Mouse (Mus musculus) intestine, embryonic 15.5 days (tissue): ENCODE measurements around the gene Olfr13. TPM values are rescaled to one million over a fixed set of nuclear protein-coding genes. Genes with fewer than 3 reads are reported as not detected.
"Not testable (repeated sequence)": the region's sequence is repeated elsewhere in the genome, so short reads cannot be mapped to it uniquely, and the experiment has no call there.

Experiments used
- ATAC-seq: fragments of 200-750 bp; cut with Nextera tagmentation; 2 replicates; pipeline ENCODE4 v1.8.0; 2017; ENCODE audit warnings: moderate TSS enrichment, moderate library complexity
- H3K27ac ChIP-seq: fragments of 300-500 bp; sonication (generic); 2 replicates; pipeline ENCODE4 v1.5.1; 2015; ENCODE audit warnings: mild to moderate bottlenecking, inconsistent platforms
- H3K27me3 ChIP-seq: fragments of 300-500 bp; sonication (generic); replicated peaks from 2 replicates; pipeline ENCODE4 v1.6.1; 2015; ENCODE audit warnings: inconsistent platforms
- H3K36me3 ChIP-seq: fragments of 300-500 bp; sonication (generic); 2 replicates; pipeline ENCODE4 v1.6.1; 2015; ENCODE audit warnings: inconsistent platforms
- H3K4me1 ChIP-seq: fragments of 300-500 bp; sonication (generic); replicated peaks from 2 replicates; pipeline ENCODE4 v1.6.1; 2015; ENCODE audit warnings: inconsistent platforms
- H3K4me2 ChIP-seq: fragments of 300-500 bp; sonication (generic); replicated peaks from 2 replicates; pipeline ENCODE4 v1.6.1; 2015; ENCODE audit warnings: mild to moderate bottlenecking, inconsistent platforms
- H3K4me3 ChIP-seq: fragments of 300-500 bp; sonication (generic); replicated peaks from 2 replicates; pipeline ENCODE4 v1.5.1; 2015; ENCODE audit warnings: inconsistent platforms
- H3K9ac ChIP-seq: fragments of 300-500 bp; sonication (generic); 2 replicates; pipeline ENCODE4 v1.6.1; 2015; ENCODE audit warnings: inconsistent platforms
- H3K9me3 ChIP-seq: fragments of 300-500 bp; sonication (generic); 2 replicates; pipeline ENCODE4 v1.6.1; 2016; ENCODE audit warnings: inconsistent platforms
- WGBS: fragments of 180-500 bp; shearing (Covaris S2); methylation state at CpG from one replicate; pipeline ENCODE4 v1.1.7; 2015; 5-methylcytosine and 5-hydroxymethylcytosine counted together
- polyA plus RNA-seq: library from polyadenylated mRNA; unstranded; fragments of >200 nt; fragmentation: Nextera tagmentation; extraction: Ambion mirVana; gene quantifications from 2 replicates; pipeline ENCODE4 v1.2.1, GENCODE M21; 2015

Gene Olfr13
- not detected in 2 replicates for polyA plus RNA-seq

DNA sequence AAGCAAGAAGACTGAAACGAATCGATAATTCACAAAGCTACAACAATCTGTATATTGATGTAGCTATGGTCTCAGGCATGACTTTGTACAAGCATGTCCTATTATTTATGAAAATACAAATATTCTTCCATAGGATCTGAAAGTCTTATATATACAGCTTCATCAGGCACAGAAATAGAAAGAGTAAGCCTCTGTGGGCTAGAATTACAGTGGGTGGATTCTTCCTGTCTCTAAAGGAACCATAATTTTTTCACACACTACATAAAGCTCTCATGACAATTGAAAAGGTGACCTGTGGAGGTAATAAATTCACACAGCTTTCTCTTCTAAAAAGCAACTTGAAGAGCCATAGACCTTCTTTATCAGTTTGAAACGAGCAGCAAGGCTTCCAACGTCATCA lies at the start of gene Olfr13:
Gene Olfr13 (plus strand): TSS at position 301 of the 400 bp plus-strand sequence.
- Histone ChIP-seq H3K9ac (no peak within 1 kb of the TSS), H3K4me1 (no peaks in the 10 kb centered on the region), H3K27me3 (no peaks in the 10 kb centered on the region), H3K27ac (no peak within 1 kb of the TSS), H3K4me3 (no peak within 1 kb of the TSS), H3K4me2 (no peak within 1 kb of the TSS), H3K9me3 (no peaks in the 10 kb centered on the region), H3K36me3 (no peaks in the 10 kb centered on the region)
- no peak for ATAC-seq
- WGBS, result 57% methylated on average over 4 of the region's 4 CpGs

DNA sequence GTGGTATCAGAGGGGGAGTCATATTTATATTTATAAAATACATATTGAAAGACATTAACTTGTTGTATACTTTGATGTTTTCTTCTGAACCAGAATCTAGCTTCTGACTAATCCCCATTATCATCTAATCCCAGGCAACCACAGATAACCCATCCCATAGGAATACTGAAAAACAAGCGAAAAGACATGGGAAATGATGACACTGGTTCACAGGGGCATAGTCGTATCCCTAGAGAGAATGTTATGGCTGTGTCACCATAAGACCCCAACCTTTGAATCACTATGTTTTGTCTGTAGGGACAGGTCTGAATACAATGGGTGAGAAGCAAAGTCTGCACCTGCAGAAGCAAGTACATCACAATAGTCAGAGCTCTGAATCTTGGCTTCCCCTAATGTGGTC lies 25.7 kb upstream of the Olfr13 start, which contains the start of gene Olfr237-ps1:
Gene Olfr237-ps1 (plus strand): TSS at position 301 of the 400 bp plus-strand sequence.
- H3K9ac ChIP-seq, H3K9me3 ChIP-seq, ATAC-seq, H3K27me3 ChIP-seq, H3K36me3 ChIP-seq, H3K4me1 ChIP-seq, H3K27ac ChIP-seq, H3K4me2 ChIP-seq, H3K4me3 ChIP-seq: not testable (repeated sequence)
- WGBS, result 87% methylated on average over 2 of the region's 2 CpGs

DNA sequence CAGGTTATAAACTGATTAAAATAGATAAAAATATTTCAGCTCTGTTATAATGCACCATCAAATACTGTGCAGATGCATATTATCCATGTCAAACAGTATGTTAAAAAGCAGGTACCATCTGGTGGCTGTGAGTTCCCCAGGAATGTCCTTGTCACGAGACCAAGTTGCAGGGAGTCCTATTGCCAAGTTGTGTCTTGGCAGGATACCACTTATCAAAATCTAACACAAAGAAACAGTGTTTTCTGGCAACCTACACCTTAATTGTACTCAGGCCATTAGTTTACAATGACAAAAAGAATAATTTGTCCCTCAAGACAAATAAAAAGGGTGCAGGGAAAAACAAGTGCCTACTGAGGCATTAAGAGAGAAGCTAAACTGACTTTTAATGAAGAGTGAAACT lies 12.4 kb upstream of the Olfr13 start:
- H3K9me3 ChIP-seq, result no peaks in the 10 kb centered on the region
- H3K27me3 ChIP-seq, result no peaks in the 10 kb centered on the region
- WGBS, result 57% methylated on average over 1 of the region's 1 CpGs
- no peak overlapping the region for H3K9ac ChIP-seq
- no peaks in the 10 kb centered on the region for H3K4me1 ChIP-seq
- H3K4me2 ChIP-seq, result no peak overlapping the region
- H3K4me3 ChIP-seq, result no peak overlapping the region
- H3K27ac ChIP-seq, result no peak overlapping the region
- no peaks in the 10 kb centered on the region for H3K36me3 ChIP-seq
- no peak for ATAC-seq

DNA sequence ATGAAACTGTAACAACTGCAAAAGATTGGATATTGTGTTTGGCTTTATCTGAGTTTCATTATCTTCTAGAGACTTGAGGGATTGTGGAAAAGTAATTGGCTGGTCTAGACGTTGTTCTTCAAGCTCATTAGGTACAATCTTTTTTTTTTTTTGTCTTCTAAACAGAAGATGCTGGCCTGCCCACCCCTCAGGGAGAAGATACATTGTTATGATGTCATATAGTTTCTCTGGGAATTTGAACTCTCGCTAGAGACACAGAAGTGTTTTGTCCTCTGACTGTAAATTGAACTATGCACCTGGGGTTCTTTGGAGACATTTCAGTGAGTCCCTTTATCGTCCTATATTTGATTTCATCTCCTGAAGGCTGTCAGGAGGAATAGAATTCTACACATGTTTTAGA lies 9.0 kb upstream of the Olfr13 start, which contains the start of gene Olfr437:
Gene Olfr437 (plus strand): TSS at position 301 of the 400 bp plus-strand sequence.
- ATAC-seq, result no peak
- 69% methylated on average over 3 of the region's 3 CpGs for WGBS
- H3K36me3 ChIP-seq, result no peaks in the 10 kb centered on the region
- H3K9ac ChIP-seq, result no peak within 1 kb of the TSS
- H3K9me3 ChIP-seq, result no peaks in the 10 kb centered on the region
- H3K27ac ChIP-seq, result no peak within 1 kb of the TSS
- no peak within 1 kb of the TSS for H3K4me3 ChIP-seq
- no peaks in the 10 kb centered on the region for H3K27me3 ChIP-seq
- no peak within 1 kb of the TSS for H3K4me2 ChIP-seq
- H3K4me1 ChIP-seq, result no peaks in the 10 kb centered on the region

DNA sequence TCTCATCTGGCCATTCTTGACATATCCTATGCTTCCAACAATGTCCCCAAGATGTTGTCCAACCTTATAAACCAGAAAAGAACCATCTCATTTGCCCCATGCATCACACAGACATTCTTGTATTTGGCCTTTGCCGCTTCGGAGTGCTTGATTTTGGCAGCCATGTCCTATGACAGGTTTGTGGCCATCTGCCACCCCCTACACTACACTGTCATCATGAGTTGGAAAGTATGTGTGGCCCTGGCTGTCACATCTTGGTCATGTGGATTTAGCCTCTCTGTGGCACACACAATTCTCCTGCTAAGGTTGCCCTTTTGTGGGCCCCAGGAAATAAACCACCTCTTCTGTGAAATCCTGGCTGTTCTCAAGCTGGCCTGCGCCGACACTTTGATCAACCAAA lies 4.7 kb upstream of the Olfr13 start:
- no peaks in the 10 kb centered on the region for H3K9me3 ChIP-seq
- H3K36me3 ChIP-seq, result no peaks in the 10 kb centered on the region
- ATAC-seq, result no peak
- H3K4me1 ChIP-seq, result no peaks in the 10 kb centered on the region
- H3K4me2 ChIP-seq, result no peak overlapping the region
- no peak overlapping the region for H3K4me3 ChIP-seq
- WGBS, result 96% methylated on average over 4 of the region's 4 CpGs
- no peak overlapping the region for H3K27ac ChIP-seq
- no peaks in the 10 kb centered on the region for H3K27me3 ChIP-seq
- H3K9ac ChIP-seq, result no peak overlapping the region

DNA sequence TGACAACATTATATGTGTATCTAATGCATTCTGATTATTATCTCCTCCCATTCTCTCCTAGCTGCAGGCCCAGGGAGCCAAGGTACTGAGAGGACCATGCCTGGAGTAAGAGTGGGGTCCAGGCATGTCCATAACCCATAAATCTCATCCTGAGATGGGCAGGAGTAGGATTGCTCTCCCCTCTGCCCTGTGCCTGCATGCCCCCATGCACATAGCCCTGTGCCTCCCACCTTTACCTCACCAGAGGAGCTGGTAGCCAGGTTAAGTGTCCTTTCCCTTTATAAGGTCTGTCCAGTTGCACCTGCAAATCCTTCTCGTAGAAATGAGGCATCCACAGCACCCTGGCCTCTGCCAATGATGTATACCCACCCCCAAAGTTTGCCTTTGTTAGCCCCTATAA lies 6.2 kb downstream of the Olfr13 start:
- no peak overlapping the region for H3K9ac ChIP-seq
- H3K27ac ChIP-seq, result no peak overlapping the region
- no peaks in the 10 kb centered on the region for H3K9me3 ChIP-seq
- ATAC-seq, result no peak
- H3K4me2 ChIP-seq, result no peak overlapping the region
- no peak overlapping the region for H3K4me3 ChIP-seq
- H3K36me3 ChIP-seq, result no peaks in the 10 kb centered on the region
- WGBS, result 76% methylated on average over 1 of the region's 1 CpGs
- H3K27me3 ChIP-seq, result no peaks in the 10 kb centered on the region
- H3K4me1 ChIP-seq, result no peaks in the 10 kb centered on the region

DNA sequence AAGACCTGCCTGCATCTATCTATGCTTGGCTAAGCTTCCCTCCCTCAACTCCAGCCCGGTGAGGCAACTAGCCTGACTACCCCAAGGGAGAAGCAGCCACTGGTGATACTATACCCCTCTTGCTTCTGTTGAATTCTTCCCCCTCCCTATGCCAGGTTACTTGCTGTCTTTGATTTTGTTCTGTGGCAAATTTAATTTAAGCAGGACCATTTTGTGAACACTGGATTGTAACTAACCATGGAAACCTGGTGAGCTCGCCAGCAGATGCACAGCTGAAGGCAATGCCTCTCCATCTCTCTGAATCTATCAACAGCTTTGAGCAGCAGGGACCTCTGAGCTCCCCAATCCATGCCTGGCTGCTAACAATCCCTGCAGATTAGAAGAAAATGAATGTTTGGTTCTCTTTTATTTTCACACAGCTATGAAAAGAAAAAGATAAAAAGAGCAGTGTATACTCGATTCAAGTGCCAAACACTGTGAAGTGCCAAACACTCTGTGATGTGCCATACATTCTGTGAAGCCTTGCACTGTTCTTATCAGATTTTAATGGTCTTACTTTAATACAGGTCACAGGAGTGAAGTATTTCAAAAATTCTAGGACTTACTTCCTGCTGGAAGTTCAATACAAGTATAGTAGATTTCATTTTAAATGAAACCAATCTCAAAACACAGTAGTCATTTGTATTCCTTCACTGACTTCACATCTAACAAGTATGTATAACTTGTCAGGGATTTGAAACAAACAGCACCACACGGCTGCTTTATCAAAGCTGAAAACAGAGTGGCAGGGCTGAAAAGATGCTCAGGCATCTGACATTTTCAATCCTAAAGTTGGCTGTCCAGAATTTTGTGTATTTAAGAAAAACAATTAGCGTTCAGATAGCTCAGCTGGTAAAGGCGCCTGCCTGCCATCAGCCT lies 6.9 kb downstream of the Olfr13 start:
- H3K27ac ChIP-seq, result no peak overlapping the region
- no peaks in the 10 kb centered on the region for H3K4me1 ChIP-seq
- H3K9me3 ChIP-seq, result no peaks in the 10 kb centered on the region
- H3K27me3 ChIP-seq, result no peaks in the 10 kb centered on the region
- 66% methylated on average over 6 of the region's 6 CpGs for WGBS
- H3K36me3 ChIP-seq, result no peaks in the 10 kb centered on the region
- H3K4me2 ChIP-seq, result no peak overlapping the region
- H3K9ac ChIP-seq, result no peak overlapping the region
- no peak overlapping the region for H3K4me3 ChIP-seq
- no peak for ATAC-seq

DNA sequence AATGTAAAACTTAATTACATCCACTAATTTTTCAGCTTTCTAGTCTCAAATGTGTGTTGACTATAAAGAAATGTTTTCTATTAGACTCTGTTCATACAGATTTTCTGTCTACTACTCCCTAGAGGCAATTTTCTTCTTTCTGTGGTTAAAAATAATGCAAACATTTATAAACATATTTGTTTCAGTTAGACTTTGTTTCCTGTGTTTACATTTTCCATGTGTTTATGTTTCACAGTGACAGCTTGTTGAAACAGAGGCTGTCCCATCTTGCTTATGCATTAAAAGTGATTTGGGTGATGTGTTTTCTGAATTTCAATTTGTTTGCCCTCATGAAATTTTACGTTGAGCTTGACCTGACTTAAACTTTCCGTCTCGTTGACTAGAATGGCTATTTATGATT lies 19.0 kb downstream of the Olfr13 start:
- WGBS, result 45% methylated on average over 3 of the region's 3 CpGs
- Histone ChIP-seq H3K9me3 (no peaks in the 10 kb centered on the region), H3K27me3 (no peaks in the 10 kb centered on the region), H3K9ac (no peak overlapping the region), H3K4me3 (no peak overlapping the region), H3K4me2 (no peak overlapping the region), H3K27ac (no peak overlapping the region), H3K36me3 (no peaks in the 10 kb centered on the region), H3K4me1 (no peaks in the 10 kb centered on the region)
- ATAC-seq, result no peak

DNA sequence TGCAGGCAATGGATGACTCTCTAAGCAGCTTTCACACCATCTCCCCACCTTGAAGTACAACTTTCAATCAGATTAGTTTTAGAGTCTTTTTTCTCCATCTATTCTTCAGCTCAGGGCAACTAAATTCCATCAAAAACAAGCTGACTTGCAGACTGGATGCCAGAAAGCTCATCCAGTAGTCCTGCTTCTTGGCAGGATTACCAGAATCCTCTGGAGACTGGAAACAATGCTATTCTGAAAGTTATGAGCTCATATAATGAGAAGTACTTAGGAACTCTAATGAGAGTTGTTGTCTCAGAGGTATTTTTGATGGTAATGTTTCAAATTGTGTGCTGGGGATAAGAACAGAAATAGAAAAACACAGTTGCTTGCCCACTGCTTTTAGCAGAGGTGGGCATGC lies 24.8 kb downstream of the Olfr13 start, which contains the start of gene Olfr435:
Gene Olfr435 (plus strand): TSS at position 366 of the 400 bp plus-strand sequence.
- Histone ChIP-seq H3K9me3 (no peaks in the 10 kb centered on the region), H3K4me2 (no peak within 1 kb of the TSS), H3K4me1 (no peaks in the 10 kb centered on the region), H3K4me3 (no peak within 1 kb of the TSS), H3K27ac (no peak within 1 kb of the TSS), H3K27me3 (no peaks in the 10 kb centered on the region), H3K36me3 (no peaks in the 10 kb centered on the region), H3K9ac (no peak within 1 kb of the TSS)
- ATAC-seq, result no peak

DNA sequence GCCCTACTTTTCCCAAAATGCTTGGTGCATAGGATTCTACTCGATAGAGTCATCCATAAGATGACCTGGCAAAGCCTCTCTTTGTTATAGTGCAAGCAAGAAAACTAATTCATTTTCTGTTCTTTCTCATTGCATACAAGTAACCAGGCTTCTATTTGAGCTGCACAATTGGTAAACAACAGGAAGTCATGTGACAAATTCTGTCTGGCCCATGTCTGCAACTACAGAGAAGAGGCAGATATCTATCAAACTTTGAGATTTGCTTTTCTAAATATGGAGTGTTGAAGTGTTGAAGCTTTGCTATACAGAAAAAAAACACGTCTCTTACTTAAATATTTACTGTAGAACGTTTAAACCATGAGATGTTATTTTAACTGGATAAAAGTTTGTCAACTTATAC lies 26.2 kb downstream of the Olfr13 start:
- Histone ChIP-seq H3K4me3 (no peak overlapping the region), H3K4me1 (no peaks in the 10 kb centered on the region), H3K27ac (no peak overlapping the region), H3K9ac (no peak overlapping the region), H3K27me3 (no peaks in the 10 kb centered on the region), H3K9me3 (no peaks in the 10 kb centered on the region), H3K36me3 (no peaks in the 10 kb centered on the region), H3K4me2 (no peak overlapping the region)
- 41% methylated on average over 3 of the region's 3 CpGs for WGBS
- ATAC-seq, result no peak

DNA sequence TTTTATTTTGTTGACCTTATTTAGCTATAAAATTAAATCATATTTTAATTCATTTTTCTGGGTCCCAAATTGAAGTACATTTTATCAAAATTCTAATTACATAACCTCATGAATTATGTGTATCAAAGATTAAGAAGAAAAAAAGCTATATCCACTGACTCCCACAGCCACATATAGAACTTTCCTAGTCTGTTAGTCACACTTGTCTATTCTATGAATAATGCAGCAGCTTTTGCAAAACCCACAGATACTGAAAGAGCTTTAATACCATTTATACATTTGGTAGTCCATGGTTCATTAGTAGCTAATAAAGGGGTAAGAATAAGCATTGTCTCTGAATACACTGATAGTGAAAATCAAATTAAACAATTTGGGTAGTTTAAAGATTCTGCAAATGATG lies 30.8 kb downstream of the Olfr13 start:
- no peak for ATAC-seq

DNA sequence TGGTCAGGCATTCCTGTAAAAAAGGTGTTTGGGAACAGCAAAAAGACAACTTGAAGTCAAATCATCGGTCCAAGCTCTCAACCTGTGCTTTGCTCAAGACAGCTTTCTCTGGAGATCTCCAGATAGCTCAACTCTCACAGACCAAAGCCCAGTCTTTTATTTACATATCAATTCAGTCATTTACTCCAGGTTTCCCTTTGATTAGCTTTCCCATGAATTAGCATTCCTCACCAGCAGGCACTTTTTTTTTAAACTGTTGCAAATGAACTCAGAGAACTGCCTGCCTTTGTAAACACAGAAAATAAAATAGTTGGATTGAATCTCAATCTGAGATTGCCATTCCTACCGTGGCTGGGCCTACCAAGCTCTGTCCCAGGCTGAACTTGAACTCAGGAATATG lies 33.4 kb downstream of the Olfr13 start:
- 47% methylated on average over 2 of the region's 2 CpGs for whole genome bisulfite sequencing
- Histone ChIP-seq H3K27ac (no peak overlapping the region), H3K4me3 (no peak overlapping the region), H3K9me3 (no peaks in the 10 kb centered on the region), H3K4me1 (no peaks in the 10 kb centered on the region), H3K27me3 (no peaks in the 10 kb centered on the region), H3K36me3 (no peaks in the 10 kb centered on the region), H3K9ac (no peak overlapping the region), H3K4me2 (no peak overlapping the region)
- no peak for ATAC-seq

More for the DNA sequence above, 30.8 kb downstream of the Olfr13 start:
- Histone ChIP-seq H3K4me3 (no peak overlapping the region), H3K4me1 (no peaks in the 10 kb centered on the region), H3K9ac (no peak overlapping the region), H3K27me3 (no peaks in the 10 kb centered on the region), H3K4me2 (no peak overlapping the region), H3K9me3 (no peaks in the 10 kb centered on the region), H3K36me3 (no peaks in the 10 kb centered on the region), H3K27ac (no peak overlapping the region)

DNA sequence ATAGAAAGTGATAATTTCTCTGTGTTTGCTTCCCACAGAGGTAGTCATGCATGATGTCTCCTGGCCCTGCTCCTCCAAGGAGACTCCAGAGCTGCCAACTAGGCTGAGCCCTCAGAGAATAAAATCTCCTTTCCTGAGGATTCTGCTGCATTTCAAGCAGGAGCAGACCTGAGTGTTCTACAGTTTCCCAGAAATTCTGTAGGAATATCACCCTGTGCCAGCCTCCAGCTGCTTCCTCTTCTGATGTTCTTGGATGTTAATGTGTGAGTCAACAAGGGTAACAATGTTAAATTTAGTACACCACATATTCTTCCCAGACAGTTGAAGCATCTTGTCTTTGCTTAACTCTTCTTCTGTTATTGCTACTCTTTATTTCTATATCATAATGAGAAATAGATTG lies 40.9 kb downstream of the Olfr13 start, which contains the start of gene Olfr434:
Gene Olfr434 (plus strand): TSS at position 149 of the 400 bp plus-strand sequence.
- not testable (repeated sequence) for H3K4me2 ChIP-seq, H3K9me3 ChIP-seq, H3K27me3 ChIP-seq, ATAC-seq, H3K9ac ChIP-seq, H3K4me3 ChIP-seq, H3K36me3 ChIP-seq, H3K27ac ChIP-seq, H3K4me1 ChIP-seq
